Mouse (Mus musculus): ENCODE data around the gene Pbld1. TPM values are rescaled to one million over a fixed set of nuclear protein-coding genes. Genes with fewer than 3 reads are reported as not detected.

Pbld1 gene
- total RNA-seq, 2 experiments from 2014 or later, result 0.56 to 0.75 TPM

- no peak for DNase-seq
Observed at GRCm38 (mm10) chr10:63092616-63093550, 32.9 kb downstream of the Pbld1 start.

GRCm38 (mm10) chr10:63096757-63097156 is 36.8 kb downstream of the Pbld1 start:
- DNase-seq, result no peak

- no peak for DNase-seq
Observed at GRCm38 (mm10) chr10:63098191-63098590, 38.2 kb downstream of the Pbld1 start.

GRCm38 (mm10) chr10:63099521-63099920 is 39.6 kb downstream of the Pbld1 start, which contains the start of gene Atoh7:
Gene Atoh7 (plus strand): TSS chr10:63099651.
- no peak for DNase-seq

- DNase-seq, result peak; percentile 55
Observed at GRCm38 (mm10) chr10:63099941-63100562, 40.1 kb downstream of the Pbld1 start.

GRCm38 (mm10) chr10:63100657-63101056 is 40.7 kb downstream of the Pbld1 start:
- DNase-seq, result no peak

- DNase-seq, result no peak
Observed at GRCm38 (mm10) chr10:63113027-63113604, 53.2 kb downstream of the Pbld1 start.

- DNase-seq, result no peak
Observed at GRCm38 (mm10) chr10:63113716-63114360, 53.9 kb downstream of the Pbld1 start.

GRCm38 (mm10) chr10:63115881-63116280 is 55.9 kb downstream of the Pbld1 start:
- DNase-seq, result no peak

GRCm38 (mm10) chr10:63116376-63116775 is 56.4 kb downstream of the Pbld1 start:
- no peak for DNase-seq

- DNase-seq, result no peak
Observed at GRCm38 (mm10) chr10:63117583-63117982, 57.6 kb downstream of the Pbld1 start.

- no peak for DNase-seq
Observed at GRCm38 (mm10) chr10:63119916-63120315, 60.0 kb downstream of the Pbld1 start.

GRCm38 (mm10) chr10:63121961-63122360 is 62.0 kb downstream of the Pbld1 start:
- no peak for DNase-seq

GRCm38 (mm10) chr10:63122516-63122915 is 62.6 kb downstream of the Pbld1 start:
- no peak for DNase-seq

GRCm38 (mm10) chr10:63123141-63123540 is 63.2 kb downstream of the Pbld1 start:
- DNase-seq, result no peak

GRCm38 (mm10) chr10:63124016-63124415 is 64.1 kb downstream of the Pbld1 start:
- DNase-seq, result no peak

- no peak for DNase-seq
Observed at GRCm38 (mm10) chr10:63125343-63125742, 65.4 kb downstream of the Pbld1 start.

- DNase-seq, result no peak
Observed at GRCm38 (mm10) chr10:63126116-63126515, 66.2 kb downstream of the Pbld1 start.

- no peak for DNase-seq
Observed at GRCm38 (mm10) chr10:63127156-63127555, 67.2 kb downstream of the Pbld1 start.

Measured in gastrocnemius, postnatal 10 days (tissue).